Mouse (Mus musculus) liver, embryonic 12.5 days (tissue): ENCODE data around the gene Ucn2. TPM values are rescaled to one million over a fixed set of nuclear protein-coding genes. Genes with fewer than 3 reads are reported as not detected.

Experiments used
- ATAC-seq: fragments of 200-750 bp; cut with Nextera tagmentation; 2 replicates; pipeline ENCODE4 v1.8.0; 2017; ENCODE audit warnings: moderate number of reproducible peaks, mild to moderate bottlenecking, moderate library complexity
- H3K27ac ChIP-seq: fragments of 300-500 bp; sonication (generic); 2 replicates; pipeline ENCODE4 v1.5.1; 2016; ENCODE audit warnings: mild to moderate bottlenecking
- H3K27me3 ChIP-seq: fragments of 300-500 bp; sonication (generic); replicated peaks from 2 replicates; pipeline ENCODE4 v1.6.1; 2016; ENCODE audit warnings: mild to moderate bottlenecking, moderate library complexity
- H3K36me3 ChIP-seq: fragments of 300-500 bp; sonication (generic); 2 replicates; pipeline ENCODE4 v1.6.1; 2016; ENCODE audit warnings: mild to moderate bottlenecking, moderate library complexity
- H3K4me1 ChIP-seq: fragments of 300-500 bp; sonication (generic); 2 replicates; pipeline ENCODE4 v1.6.1; 2016
- H3K4me2 ChIP-seq: fragments of 300-500 bp; sonication (generic); 2 replicates; pipeline ENCODE4 v1.6.1; 2016; ENCODE audit warnings: mild to moderate bottlenecking, moderate library complexity
- H3K4me3 ChIP-seq: fragments of 300-500 bp; sonication (generic); 2 replicates; pipeline ENCODE4 v1.5.1; 2016; ENCODE audit warnings: mild to moderate bottlenecking, moderate library complexity
- H3K9ac ChIP-seq: fragments of 300-500 bp; sonication (generic); 2 replicates; pipeline ENCODE4 v1.6.1; 2016; ENCODE audit warnings: mild to moderate bottlenecking, moderate library complexity
- H3K9me3 ChIP-seq: fragments of 300-500 bp; sonication (generic); replicated peaks from 2 replicates; pipeline ENCODE4 v1.6.1; 2016; ENCODE audit warnings: mild to moderate bottlenecking, moderate library complexity
- whole genome bisulfite sequencing: fragments of 180-500 bp; shearing (Covaris S2); methylation state at CpG from one replicate; pipeline ENCODE4 v1.1.7; 2016; ENCODE audit not compliant: insufficient replicate concordance; 5-methylcytosine and 5-hydroxymethylcytosine counted together
- polyA plus RNA-seq: library from polyadenylated mRNA; unstranded; fragments of >200 nt; fragmentation: Nextera tagmentation; extraction: Ambion mirVana; gene quantifications from 2 replicates; pipeline ENCODE4 v1.2.1, GENCODE M21; 2016

Ucn2 gene
- polyA plus RNA-seq, result 0.11 TPM in 1 of 2 replicates, not detected in the other

GRCm38 (mm10) chr9:108985710-108986109 is at the start of gene Ucn2:
Ucn2 (plus strand) TSS chr9:108986010.
- 63% methylated on average over 4 of the region's 4 CpGs for WGBS
- H3K9ac ChIP-seq, result no peak within 1 kb of the TSS
- H3K9me3 ChIP-seq, result no peaks in the 10 kb centered on the region
- no peak within 1 kb of the TSS for H3K4me3 ChIP-seq
- H3K27ac ChIP-seq, result no peak within 1 kb of the TSS
- no peak within 1 kb of the TSS for H3K4me2 ChIP-seq
- ATAC-seq, result no peak
- peaks cover 61% of the 10 kb centered on the region for H3K4me1 ChIP-seq
- H3K27me3 ChIP-seq, result peaks cover 22% of the 10 kb centered on the region
- no peaks in the 10 kb centered on the region for H3K36me3 ChIP-seq

GRCm38 (mm10) chr9:108936418-108937364 is 49.1 kb upstream of the Ucn2 start, which contains the start of gene Uqcrc1:
Uqcrc1 (plus strand) TSS chr9:108936633.
- Histone ChIP-seq H3K27me3 (no peaks in the 10 kb centered on the region), H3K9me3 (no peaks in the 10 kb centered on the region), H3K4me3 (peak within 1 kb of the TSS; percentile 90), H3K4me2 (peak within 1 kb of the TSS; percentile 74), H3K9ac (peak within 1 kb of the TSS; percentile 88), H3K36me3 (peaks cover 37% of the 10 kb centered on the region), H3K4me1 (peaks cover 28% of the 10 kb centered on the region), H3K27ac (peak within 1 kb of the TSS; percentile 73)
- peak; percentile 86 for ATAC-seq
- WGBS, result under 1% methylated on average over 58 of the region's 58 CpGs

DNA sequence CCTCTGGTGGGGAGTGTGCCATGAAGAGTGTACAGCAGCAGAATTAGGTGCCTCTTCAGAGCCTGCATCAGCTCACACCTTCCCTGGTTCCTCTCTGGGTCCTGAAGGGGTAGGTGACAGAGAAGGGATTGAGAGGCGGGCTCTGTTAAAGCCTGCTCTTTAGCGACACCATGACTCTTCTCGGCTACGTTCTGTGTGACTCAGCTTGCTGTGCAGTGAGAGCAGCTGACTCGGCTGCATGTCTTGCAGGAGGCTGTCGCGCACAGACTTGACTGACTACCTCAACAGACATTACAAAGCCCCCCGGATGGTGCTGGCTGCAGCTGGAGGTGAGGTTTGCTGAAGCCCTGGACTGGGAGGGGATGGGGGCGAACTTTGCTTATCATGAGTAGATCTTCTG is 40.7 kb upstream of the Ucn2 start:
- H3K36me3 ChIP-seq, result peaks cover 97% of the 10 kb centered on the region
- H3K27me3 ChIP-seq, result no peaks in the 10 kb centered on the region
- WGBS, result 78% methylated on average over 9 of the region's 9 CpGs
- no peak overlapping the region for H3K9ac ChIP-seq
- H3K27ac ChIP-seq, result no peak overlapping the region
- H3K4me1 ChIP-seq, result peaks cover 29% of the 10 kb centered on the region
- no peak; the same call in 1 of the 2 replicates for ATAC-seq
- H3K4me3 ChIP-seq, result no peak overlapping the region
- no peaks in the 10 kb centered on the region for H3K9me3 ChIP-seq
- H3K4me2 ChIP-seq, result no peak overlapping the region

GRCm38 (mm10) chr9:108945608-108946007 is 40.2 kb upstream of the Ucn2 start:
- Histone ChIP-seq H3K9me3 (no peaks in the 10 kb centered on the region), H3K4me2 (no peak overlapping the region), H3K27me3 (no peaks in the 10 kb centered on the region), H3K27ac (no peak overlapping the region), H3K9ac (no peak overlapping the region), H3K36me3 (peaks cover 97% of the 10 kb centered on the region), H3K4me1 (peaks cover 29% of the 10 kb centered on the region), H3K4me3 (no peak overlapping the region)
- 55% methylated on average over 5 of the region's 5 CpGs for WGBS
- peak; percentile 19; the same call in 1 of the 2 replicates for ATAC-seq

- no peak overlapping the region for H3K27ac ChIP-seq
- no peak for ATAC-seq
Measured at GRCm38 (mm10) chr9:108949231-108949966, 36.4 kb upstream of the Ucn2 start.

GRCm38 (mm10) chr9:108949967-108950728 is 35.7 kb upstream of the Ucn2 start:
- Histone ChIP-seq H3K4me1 (peaks cover 4% of the 10 kb centered on the region; the same call in 1 of the 2 replicates), H3K4me2 (no peak overlapping the region), H3K27ac (no peak overlapping the region), H3K36me3 (peaks cover 58% of the 10 kb centered on the region), H3K4me3 (no peak overlapping the region), H3K9ac (no peak overlapping the region), H3K27me3 (peaks cover 33% of the 10 kb centered on the region), H3K9me3 (no peaks in the 10 kb centered on the region)
- no peak for ATAC-seq
- 88% methylated on average over 9 of the region's 9 CpGs for WGBS

More at GRCm38 (mm10) chr9:108949231-108949966, 36.4 kb upstream of the Ucn2 start:
- H3K4me2 ChIP-seq, result no peak overlapping the region
- peaks cover 25% of the 10 kb centered on the region for H3K27me3 ChIP-seq
- H3K4me1 ChIP-seq, result peaks cover 12% of the 10 kb centered on the region; the same call in 1 of the 2 replicates
- H3K9ac ChIP-seq, result no peak overlapping the region
- 84% methylated on average over 13 of the region's 13 CpGs for WGBS
- no peaks in the 10 kb centered on the region for H3K9me3 ChIP-seq
- no peak overlapping the region for H3K4me3 ChIP-seq
- H3K36me3 ChIP-seq, result peaks cover 66% of the 10 kb centered on the region

DNA sequence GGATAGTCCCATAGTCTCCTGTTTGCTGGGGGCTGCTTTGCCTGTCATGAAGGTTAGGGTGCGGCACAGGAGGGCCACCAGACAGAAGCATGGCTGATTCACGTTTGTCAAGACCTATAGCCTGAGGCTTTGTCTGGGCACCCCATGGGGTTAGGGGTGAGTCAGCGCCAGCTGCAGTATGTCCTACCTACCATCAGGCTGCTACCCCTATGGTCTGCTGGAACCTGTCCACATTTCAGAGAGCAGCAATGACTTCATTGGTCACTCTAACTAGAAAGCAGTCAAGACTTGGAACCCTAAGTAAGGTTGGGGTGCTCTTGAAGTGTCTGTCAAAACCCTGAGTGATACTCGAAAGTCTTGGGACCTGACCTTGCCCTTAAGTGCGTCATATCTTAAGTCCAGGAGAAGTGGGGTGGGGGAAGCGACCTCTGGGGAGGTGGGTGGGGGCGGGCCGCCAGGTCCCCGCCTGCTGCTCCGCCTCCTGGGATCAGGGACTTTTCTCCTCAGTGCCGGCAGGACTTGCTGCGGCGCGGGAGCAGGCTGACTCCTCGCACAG is 32.7 kb upstream of the Ucn2 start, which contains the start of gene Col7a1:
Col7a1 (plus strand) TSS at position 506 of the 556 bp plus-strand sequence.
- H3K9ac ChIP-seq, result no peak within 1 kb of the TSS
- H3K27me3 ChIP-seq, result peaks cover 45% of the 10 kb centered on the region

DNA sequence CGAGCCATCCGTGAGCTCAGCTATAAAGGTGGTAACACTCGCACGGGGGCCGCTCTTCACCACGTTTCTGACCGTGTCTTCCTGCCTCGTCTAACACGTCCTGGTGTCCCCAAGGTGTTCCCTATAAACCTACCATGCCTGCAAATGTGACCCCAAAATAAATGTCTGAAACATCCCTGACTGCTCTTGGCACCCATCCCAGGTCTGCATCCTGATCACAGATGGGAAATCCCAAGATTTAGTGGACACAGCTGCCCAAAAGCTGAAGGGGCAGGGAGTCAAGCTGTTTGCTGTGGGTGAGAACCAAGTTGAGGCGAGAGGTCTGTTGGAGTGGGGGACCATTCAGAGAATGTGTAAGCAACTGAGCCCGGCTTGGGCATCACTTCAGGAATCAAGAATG is 30.6 kb upstream of the Ucn2 start:
- Histone ChIP-seq H3K36me3 (peaks cover 7% of the 10 kb centered on the region), H3K9me3 (no peaks in the 10 kb centered on the region), H3K4me1 (no peaks in the 10 kb centered on the region), H3K9ac (no peak overlapping the region), H3K27me3 (peaks cover 49% of the 10 kb centered on the region), H3K4me2 (no peak overlapping the region), H3K27ac (no peak overlapping the region), H3K4me3 (no peak overlapping the region)
- 76% methylated on average over 11 of the region's 11 CpGs for WGBS
- no peak for ATAC-seq

More for the DNA sequence above, 32.7 kb upstream of the Ucn2 start, which contains the start of gene Col7a1:
- 13% methylated on average over 15 of the region's 15 CpGs for WGBS
- Histone ChIP-seq H3K4me1 (no peaks in the 10 kb centered on the region), H3K9me3 (no peaks in the 10 kb centered on the region), H3K4me3 (no peak within 1 kb of the TSS), H3K4me2 (peak within 1 kb of the TSS; percentile 25; the same call in 1 of the 2 replicates), H3K27ac (no peak within 1 kb of the TSS), H3K36me3 (peaks cover 28% of the 10 kb centered on the region)
- ATAC-seq, result no peak

GRCm38 (mm10) chr9:108955846-108956245 is 30.0 kb upstream of the Ucn2 start:
- peaks cover 1% of the 10 kb centered on the region; the same call in 1 of the 2 replicates for H3K36me3 ChIP-seq
- H3K27ac ChIP-seq, result no peak overlapping the region
- no peak for ATAC-seq
- peaks cover 49% of the 10 kb centered on the region for H3K27me3 ChIP-seq
- no peaks in the 10 kb centered on the region for H3K4me1 ChIP-seq
- H3K4me3 ChIP-seq, result no peak overlapping the region
- no peaks in the 10 kb centered on the region for H3K9me3 ChIP-seq
- WGBS, result 85% methylated on average over 11 of the region's 11 CpGs
- no peak overlapping the region for H3K9ac ChIP-seq
- H3K4me2 ChIP-seq, result no peak overlapping the region

DNA sequence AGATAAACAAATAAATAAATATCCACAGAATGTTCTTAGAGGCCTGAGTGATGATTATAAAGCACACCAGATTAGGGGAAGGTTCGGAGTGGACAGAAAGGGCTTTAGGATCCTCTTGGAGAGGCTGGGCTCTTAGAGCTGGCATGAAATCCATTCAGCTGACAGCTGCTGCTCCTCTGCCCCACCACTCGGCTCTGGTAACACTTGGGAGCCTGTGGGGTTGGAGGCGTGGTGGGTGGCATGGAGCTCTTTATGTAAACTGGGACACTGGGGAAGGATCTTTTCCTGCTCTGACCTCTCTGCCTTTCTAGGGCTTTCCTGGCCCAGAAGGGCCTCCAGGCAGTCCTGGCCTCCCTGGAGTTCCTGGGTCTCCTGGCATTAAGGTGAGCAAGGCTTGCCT is 22.2 kb upstream of the Ucn2 start:
- H3K4me2 ChIP-seq, result no peak overlapping the region
- no peaks in the 10 kb centered on the region for H3K36me3 ChIP-seq
- 72% methylated on average over 3 of the region's 3 CpGs for WGBS
- no peak overlapping the region for H3K9ac ChIP-seq
- H3K9me3 ChIP-seq, result no peaks in the 10 kb centered on the region
- H3K27ac ChIP-seq, result no peak overlapping the region
- H3K27me3 ChIP-seq, result no peaks in the 10 kb centered on the region; the same call in 1 of the 2 replicates
- no peak overlapping the region for H3K4me3 ChIP-seq
- no peak for ATAC-seq
- peaks cover 7% of the 10 kb centered on the region for H3K4me1 ChIP-seq

GRCm38 (mm10) chr9:108964338-108964737 is 21.5 kb upstream of the Ucn2 start:
- no peak overlapping the region for H3K9ac ChIP-seq
- WGBS, result 33% methylated on average over 6 of the region's 6 CpGs

More at GRCm38 (mm10) chr9:108964338-108964737, 21.5 kb upstream of the Ucn2 start:
- H3K4me2 ChIP-seq, result no peak overlapping the region
- no peaks in the 10 kb centered on the region; the same call in 1 of the 2 replicates for H3K27me3 ChIP-seq
- no peaks in the 10 kb centered on the region for H3K9me3 ChIP-seq
- H3K27ac ChIP-seq, result no peak overlapping the region
- H3K4me1 ChIP-seq, result peaks cover 7% of the 10 kb centered on the region
- no peak for ATAC-seq
- H3K36me3 ChIP-seq, result no peaks in the 10 kb centered on the region
- H3K4me3 ChIP-seq, result no peak overlapping the region
